Mouse (Mus musculus) heart, postnatal 0 days (tissue): Measurements from ENCODE around the gene Dgat2. TPM values are rescaled to one million over a fixed set of nuclear protein-coding genes. Genes with fewer than 3 reads are reported as not detected.

Experiments
- ATAC-seq: fragments of 200-750 bp; cut with Nextera tagmentation; 2 replicates; pipeline ENCODE4 v1.8.0; 2017; ENCODE audit warnings: low read depth, moderate number of reproducible peaks, moderate library complexity; ENCODE audit not compliant: insufficient read depth
- DNase-seq: peaks from one replicate; pipeline ENCODE4 v3.0.0-alpha.2; 2016; ENCODE audit warnings: low spot score
- H3K27ac ChIP-seq: fragments of 300-500 bp; sonication (generic); 2 replicates; pipeline ENCODE4 v1.5.1; 2014; ENCODE audit warnings: low read depth, mild to moderate bottlenecking
- H3K27me3 ChIP-seq: fragments of 300-500 bp; sonication (generic); 2 replicates; pipeline ENCODE4 v1.6.1; 2014; ENCODE audit warnings: low read length, mixed read lengths; ENCODE audit not compliant: control insufficient read depth, insufficient read depth
- H3K36me3 ChIP-seq: fragments of 300-500 bp; sonication (generic); replicated peaks from 2 replicates; pipeline ENCODE4 v1.6.1; 2014; ENCODE audit warnings: low read length, mixed read lengths; ENCODE audit not compliant: control insufficient read depth, insufficient read depth
- H3K4me1 ChIP-seq: fragments of 300-500 bp; sonication (generic); 2 replicates; pipeline ENCODE4 v1.6.1; 2014; ENCODE audit warnings: antibody characterized with exemption; ENCODE audit not compliant: control insufficient read depth, insufficient read depth
- H3K4me2 ChIP-seq: fragments of 300-500 bp; sonication (generic); 2 replicates; pipeline ENCODE4 v1.6.1; 2014; ENCODE audit warnings: low read depth, mild to moderate bottlenecking, low read length, moderate library complexity
- H3K4me3 ChIP-seq: fragments of 300-500 bp; sonication (generic); 2 replicates; pipeline ENCODE4 v1.5.1; 2014; ENCODE audit warnings: low read depth, low read length
- H3K9ac ChIP-seq: fragments of 300-500 bp; sonication (generic); replicated peaks from 2 replicates; pipeline ENCODE4 v1.6.1; 2014; ENCODE audit warnings: low read depth, low read length, mixed read lengths
- H3K9me3 ChIP-seq: fragments of 300-500 bp; sonication (generic); replicated peaks from 2 replicates; pipeline ENCODE4 v1.6.1; 2016; ENCODE audit warnings: low read length; ENCODE audit not compliant: control insufficient read depth
- CTCF ChIP-seq: IDR thresholded peaks from 2 replicates; pipeline ENCODE4 v1.5.1; 2016; ENCODE audit warnings: antibody characterized with exemption, control low read depth, low read depth
- EP300 ChIP-seq: IDR thresholded peaks from 2 replicates; pipeline ENCODE4 v1.6.1; 2016; ENCODE audit warnings: antibody characterized with exemption, low read depth
- WGBS: fragments of 180-500 bp; shearing (Covaris S2); extraction: QIAGEN DNeasy Blood & Tissue Kit; methylation state at CpG from one replicate; pipeline ENCODE4 v1.1.7; 2014; 5-methylcytosine and 5-hydroxymethylcytosine counted together
- polyA plus RNA-seq: library from polyadenylated mRNA; unstranded; fragments of >200 nt; fragmentation: Nextera tagmentation; extraction: Ambion mirVana; gene quantifications from 2 replicates; pipeline ENCODE4 v1.2.1, GENCODE M21; 2015
- total RNA-seq: library from RNA; depleted of rRNA; stranded (reverse); fragments of >200 nt; gene quantifications from 2 replicates; pipeline ENCODE4 v1.2.3, GENCODE M21; 2014; ENCODE audit warnings: low replicate concordance

Gene Dgat2
- total and polyA plus RNA-seq, 2 experiments from 2014 or later = 114 to 115 TPM

- H3K4me3 ChIP-seq = no peak overlapping the region
- DNase-seq (no peak), ATAC-seq (no peak)
- H3K9ac ChIP-seq = no peak overlapping the region
- no peaks in the 10 kb centered on the region for H3K9me3 ChIP-seq
- H3K36me3 ChIP-seq = no peaks in the 10 kb centered on the region
- TF ChIP-seq EP300 = no peak
- TF ChIP-seq CTCF = no peak
- no peak overlapping the region for H3K4me2 ChIP-seq
- no peaks in the 10 kb centered on the region for H3K4me1 ChIP-seq
- no peak overlapping the region for H3K27ac ChIP-seq
- H3K27me3 ChIP-seq = no peaks in the 10 kb centered on the region
These were observed 8.9 kb upstream of the Dgat2 start for GRCm38 (mm10) chr7:99191411-99191810.

- no peak for DNase-seq
- H3K36me3 ChIP-seq = no peaks in the 10 kb centered on the region
- no peak overlapping the region for H3K27ac ChIP-seq
- WGBS = 81% methylated on average over 5 of the region's 5 CpGs
- TF ChIP-seq EP300 (no peak), CTCF (no peak)
- H3K9ac ChIP-seq = no peak overlapping the region
- ATAC-seq = no peak
- no peaks in the 10 kb centered on the region for H3K4me1 ChIP-seq
- no peaks in the 10 kb centered on the region for H3K9me3 ChIP-seq
- H3K4me2 ChIP-seq = no peak overlapping the region
- H3K27me3 ChIP-seq = no peaks in the 10 kb centered on the region
- H3K4me3 ChIP-seq = no peak overlapping the region
These were observed 7.4 kb upstream of the Dgat2 start for GRCm38 (mm10) chr7:99189885-99190284.

- Histone ChIP-seq H3K36me3 (no peaks in the 10 kb centered on the region), H3K27me3 (no peaks in the 10 kb centered on the region), H3K9me3 (no peaks in the 10 kb centered on the region), H3K4me2 (no peak overlapping the region), H3K9ac (no peak overlapping the region), H3K4me1 (no peaks in the 10 kb centered on the region), H3K27ac (no peak overlapping the region), H3K4me3 (no peak overlapping the region)
- 74% methylated on average over 6 of the region's 6 CpGs for WGBS
- ATAC-seq (no peak), DNase-seq (no peak)
- no peak for TF ChIP-seq CTCF
- no peak for TF ChIP-seq EP300
These were observed 6.1 kb upstream of the Dgat2 start for GRCm38 (mm10) chr7:99188630-99189029.

- Histone ChIP-seq H3K9ac (no peak overlapping the region), H3K27ac (no peak overlapping the region), H3K4me1 (no peaks in the 10 kb centered on the region), H3K4me3 (no peak overlapping the region), H3K27me3 (no peaks in the 10 kb centered on the region), H3K4me2 (no peak overlapping the region), H3K9me3 (no peaks in the 10 kb centered on the region), H3K36me3 (no peaks in the 10 kb centered on the region)
- DNase-seq (no peak), ATAC-seq (no peak)
- no peak for TF ChIP-seq CTCF
- no peak for TF ChIP-seq EP300
- 83% methylated on average over 5 of the region's 5 CpGs for WGBS
These were observed 4.9 kb upstream of the Dgat2 start for GRCm38 (mm10) chr7:99187451-99187850.

GRCm38 (mm10) chr7:99185405-99185804, 2.9 kb upstream of the Dgat2 start:
- 0 out of 2 replicates have a peak, but pooled peaks cover 8% of the 10 kb centered on the region for H3K4me1 ChIP-seq
- H3K27me3 ChIP-seq = no peaks in the 10 kb centered on the region
- TF ChIP-seq CTCF (no peak), EP300 (no peak)
- H3K9me3 ChIP-seq = no peaks in the 10 kb centered on the region
- 87% methylated on average over 3 of the region's 3 CpGs for WGBS
- H3K27ac ChIP-seq = no peak overlapping the region
- no peak overlapping the region for H3K4me2 ChIP-seq
- no peak for DNase-seq
- no peaks in the 10 kb centered on the region for H3K36me3 ChIP-seq
- no peak overlapping the region for H3K4me3 ChIP-seq
- no peak overlapping the region for H3K9ac ChIP-seq
- ATAC-seq = no peak

- no peak for DNase-seq
These were observed 1.2 kb upstream of the Dgat2 start for GRCm38 (mm10) chr7:99183751-99184150.

More at GRCm38 (mm10) chr7:99183751-99184150, 1.2 kb upstream of the Dgat2 start:
- H3K27me3 ChIP-seq = no peaks in the 10 kb centered on the region
- no peaks in the 10 kb centered on the region for H3K9me3 ChIP-seq
- no peak overlapping the region for H3K9ac ChIP-seq
- no peak overlapping the region for H3K4me2 ChIP-seq
- TF ChIP-seq EP300 = no peak
- TF ChIP-seq CTCF = no peak
- no peaks in the 10 kb centered on the region for H3K36me3 ChIP-seq
- peaks cover 12% of the 10 kb centered on the region; the same call in 1 of the 2 replicates for H3K4me1 ChIP-seq
- WGBS = 79% methylated on average over 6 of the region's 6 CpGs
- no peak overlapping the region for H3K4me3 ChIP-seq
- no peak for ATAC-seq
- H3K27ac ChIP-seq = no peak overlapping the region
